Mouse (Mus musculus) gastrocnemius, adult 8-10 months (tissue): ENCODE results near the gene Cfap157. TPM values are rescaled to one million over a fixed set of nuclear protein-coding genes. Genes with fewer than 3 reads are reported as not detected.

ENCODE experiments used
- DNase-seq, 2 experiments: peaks; one replicate each; pipeline ENCODE4 v3.0.0; 2022; ENCODE audit warnings: low spot score in 2 of 2
- total RNA-seq, 4 experiments: library from RNA; stranded (reverse); gene quantifications; 2 replicates each; pipeline ENCODE4 v1.2.4; 2022

The Cfap157 gene
- total RNA-seq, 4 experiments from 2014 or later = not detected

GRCm38 (mm10) chr2:32781710-32782109 is 2.5 kb downstream of the Cfap157 start:
- DNase-seq = no peak

- no peak for DNase-seq
Observed at GRCm38 (mm10) chr2:32779714-32780113, 4.5 kb downstream of the Cfap157 start.

DNA sequence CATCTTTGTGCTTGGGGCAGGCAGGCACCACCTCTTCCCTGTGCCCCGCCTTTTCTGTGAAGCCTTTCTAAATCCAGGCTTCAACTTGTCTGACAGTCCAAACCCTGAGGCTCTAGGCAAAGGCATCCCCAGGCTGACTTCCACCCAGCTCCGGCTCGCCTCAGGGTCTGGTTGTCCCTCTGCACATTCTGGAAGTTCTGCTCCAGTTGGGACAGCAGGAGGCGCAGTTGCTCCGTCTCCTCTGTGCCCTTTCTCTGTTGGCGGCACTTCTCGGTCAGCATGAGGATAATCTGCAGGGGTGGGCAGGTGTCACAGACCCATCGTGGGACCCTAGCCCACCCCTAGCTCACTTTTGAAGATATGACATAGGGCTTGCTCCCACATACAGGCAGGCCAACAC is 5.1 kb downstream of the Cfap157 start:
- peak; percentile 44 to 48 for DNase-seq

DNA sequence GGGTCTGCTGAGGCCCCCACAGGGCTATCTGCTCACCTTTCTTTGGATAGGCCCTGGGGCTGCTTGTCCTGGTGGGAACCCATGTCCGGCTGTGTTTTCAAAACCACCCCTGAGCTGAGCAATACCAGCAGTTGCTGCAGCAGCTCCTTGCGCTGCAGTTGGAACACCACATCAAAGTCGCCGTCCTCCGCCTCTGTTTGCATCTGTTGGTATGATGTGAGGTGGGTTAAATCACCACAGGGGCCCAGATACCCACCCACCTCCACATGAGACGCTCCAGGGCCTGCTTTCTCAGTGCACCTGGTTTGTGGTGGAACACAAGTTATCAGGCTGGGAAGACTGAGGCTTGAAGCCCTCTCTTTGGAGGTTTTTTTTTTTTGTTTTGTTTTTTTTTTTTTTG is 6.1 kb downstream of the Cfap157 start:
- DNase-seq = no peak

- no peak for DNase-seq
Observed at GRCm38 (mm10) chr2:32776192-32776591, 8.0 kb downstream of the Cfap157 start.

DNA sequence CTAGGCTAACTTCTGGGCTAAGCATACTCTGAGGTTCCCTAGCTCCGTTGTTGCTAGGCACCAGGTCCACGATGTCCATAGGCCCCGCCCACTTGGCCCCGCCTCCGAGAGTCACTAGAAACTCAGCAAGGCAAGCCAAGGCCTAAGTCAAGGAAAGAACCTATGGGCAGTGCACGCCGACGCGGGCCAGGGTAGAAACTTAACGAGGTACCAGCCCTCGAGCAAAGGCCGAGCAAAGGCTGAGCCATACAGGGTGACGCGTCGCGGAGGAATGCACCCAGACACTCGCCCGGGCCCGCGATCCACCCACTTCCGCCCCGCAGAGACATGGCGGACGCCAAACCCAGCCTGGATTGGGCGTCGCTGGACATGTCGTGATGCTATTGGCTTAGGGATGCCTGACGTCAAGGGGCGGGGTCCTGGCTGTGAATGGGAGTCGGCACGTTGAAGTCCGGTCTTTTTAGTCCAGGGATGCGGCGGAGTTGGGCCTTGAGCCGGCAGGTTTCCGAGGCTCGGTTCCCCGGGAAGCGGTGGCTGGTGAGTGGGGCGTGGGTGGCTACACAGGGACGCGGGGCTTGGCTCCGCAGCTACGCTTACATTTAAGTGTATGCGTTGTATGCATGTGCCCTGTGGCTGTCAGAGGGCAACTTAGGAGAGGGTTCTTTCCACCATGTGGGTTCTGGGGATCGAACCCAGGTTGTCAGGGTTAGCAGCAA is 8.7 kb downstream of the Cfap157 start, which contains the start of the genes Ttc16 and Ptrh1:
TSS of gene Ttc16 (minus strand) at position 275 of the 716 bp plus-strand sequence.
TSS of gene Ptrh1 (plus strand) at position 428 of the 716 bp plus-strand sequence.
- peak; percentile 97 for DNase-seq

- no peak for DNase-seq
Observed at GRCm38 (mm10) chr2:32772626-32773279, 11.5 kb downstream of the Cfap157 start.

DNA sequence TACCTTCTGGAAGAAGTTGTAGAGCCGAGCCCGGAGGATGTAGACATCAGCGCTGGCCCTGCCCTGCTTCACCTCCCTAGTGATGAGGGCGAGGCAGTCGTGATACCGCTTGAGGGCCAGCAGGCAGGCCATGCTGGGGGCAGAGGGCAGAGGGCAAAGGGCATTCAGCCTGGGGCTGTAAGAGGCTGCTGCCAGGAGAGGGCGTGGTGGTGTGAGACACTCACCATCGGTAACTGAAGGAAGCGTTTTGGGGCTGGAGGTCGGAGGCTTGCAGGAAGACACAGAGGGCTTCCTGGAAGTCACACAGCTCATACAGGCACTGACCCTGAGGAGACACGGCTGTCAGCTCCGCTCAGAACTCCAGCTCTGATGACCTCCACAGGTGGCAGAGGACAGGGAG is 12.3 kb downstream of the Cfap157 start:
- DNase-seq = no peak

DNA sequence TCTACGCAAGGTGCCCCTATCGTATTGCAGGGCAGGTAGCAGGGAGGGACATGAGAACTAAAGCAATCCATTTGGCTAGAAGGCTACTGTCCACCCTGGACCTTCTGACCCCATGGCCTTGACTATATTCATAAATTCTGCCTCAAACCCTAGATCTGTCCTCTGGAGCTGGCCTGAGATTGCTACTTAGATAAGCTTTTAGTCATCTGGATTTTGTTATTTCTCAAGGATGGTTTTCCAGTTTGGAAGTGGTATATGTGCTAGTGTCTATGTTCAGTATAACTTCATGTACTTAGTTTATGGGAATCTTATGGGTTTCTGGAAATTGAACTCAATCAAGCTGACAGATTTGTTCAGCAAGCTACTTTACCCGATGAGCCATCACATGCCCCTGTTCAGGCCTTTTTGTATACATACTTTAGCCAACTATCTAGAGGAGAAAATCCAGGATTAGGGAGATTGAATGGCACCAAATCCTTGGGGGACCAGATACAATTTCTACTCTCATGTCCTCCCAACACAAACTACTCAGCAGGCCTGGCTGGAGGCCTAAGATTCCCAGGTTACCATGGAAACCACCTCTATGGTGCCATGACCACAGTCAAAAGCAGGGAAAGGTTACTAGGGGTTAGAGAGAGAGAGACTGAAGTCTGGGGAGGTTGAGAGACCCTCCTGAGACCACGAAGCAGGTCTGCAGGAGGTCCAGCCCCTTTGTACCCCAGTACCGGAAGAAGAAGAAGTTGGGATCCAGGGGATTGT is 14.7 kb downstream of the Cfap157 start:
- no peak for DNase-seq

DNA sequence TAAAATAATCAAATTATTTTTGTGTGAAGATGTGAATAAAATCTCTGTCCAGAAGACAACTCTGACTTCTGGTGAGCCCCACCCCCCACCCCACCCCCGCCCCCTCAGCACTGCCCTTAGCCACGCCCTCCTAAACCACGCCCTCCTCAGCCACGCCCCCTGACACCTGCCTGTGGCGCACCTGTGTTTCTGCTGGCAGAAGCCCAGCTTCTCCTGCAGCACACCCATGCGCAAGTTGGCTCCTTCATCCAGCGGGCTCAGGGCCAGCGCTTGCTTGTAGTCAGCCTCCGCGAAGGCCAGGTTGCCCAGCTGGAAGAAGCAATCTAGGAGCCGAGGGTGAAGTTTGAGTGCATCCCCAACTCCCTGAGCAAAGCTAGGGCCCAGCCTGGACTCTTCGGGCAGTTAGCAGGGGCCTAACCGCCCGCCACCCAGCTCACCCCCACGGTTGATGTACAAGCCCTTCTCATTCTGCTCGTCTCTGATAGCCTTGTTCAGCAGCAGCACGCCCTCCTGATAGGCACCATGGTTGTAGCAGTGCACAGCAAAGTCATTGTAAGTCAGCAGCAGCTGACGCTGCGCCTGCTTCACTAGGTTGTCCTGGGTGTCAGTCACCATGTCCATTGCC is 15.5 kb downstream of the Cfap157 start:
- DNase-seq = no peak

GRCm38 (mm10) chr2:32767241-32767640 is 17.0 kb downstream of the Cfap157 start:
- no peak for DNase-seq

GRCm38 (mm10) chr2:32763353-32763752 is 20.9 kb downstream of the Cfap157 start:
- DNase-seq = no peak

- no peak for DNase-seq
Observed at GRCm38 (mm10) chr2:32761859-32762258, 22.4 kb downstream of the Cfap157 start.

- DNase-seq = no peak
Observed at GRCm38 (mm10) chr2:32761361-32761760, 22.9 kb downstream of the Cfap157 start.

DNA sequence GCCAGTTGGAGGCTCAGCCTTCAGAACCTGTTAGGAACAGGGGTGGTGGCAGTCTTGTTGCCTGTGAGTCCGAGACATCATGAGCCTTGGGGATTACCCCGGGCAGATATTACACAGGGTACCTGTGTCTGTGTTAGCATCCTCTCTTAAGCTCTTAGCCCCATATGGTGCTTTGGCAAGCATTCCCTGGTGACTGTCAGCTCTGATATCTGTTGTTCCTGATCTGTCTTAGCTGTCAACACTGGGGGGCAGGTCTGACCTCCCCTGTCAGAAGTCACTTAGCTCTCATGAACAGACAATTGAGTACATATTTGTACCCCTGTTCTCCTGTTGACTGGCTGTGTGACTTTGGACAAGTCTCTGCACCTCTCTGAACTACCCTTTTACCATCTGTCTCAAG is 25.2 kb downstream of the Cfap157 start:
- no peak for DNase-seq

DNA sequence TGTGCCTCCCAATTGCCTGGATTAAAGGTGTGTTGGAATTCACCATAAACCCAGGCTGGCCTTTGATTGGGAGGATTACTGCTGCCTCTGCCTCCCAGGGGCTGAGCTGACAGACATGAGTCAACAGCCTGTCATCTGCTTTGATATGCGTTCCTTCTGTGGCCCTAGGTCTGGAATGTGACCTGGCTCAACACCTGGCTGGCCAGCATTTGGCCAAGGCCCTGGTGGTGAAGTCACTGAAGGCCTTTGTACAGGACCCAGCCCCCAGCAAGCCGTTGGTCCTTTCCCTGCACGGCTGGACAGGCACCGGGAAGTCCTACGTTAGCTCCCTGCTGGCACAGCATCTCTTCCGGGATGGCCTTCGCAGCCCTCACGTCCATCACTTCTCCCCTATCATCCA is 25.7 kb downstream of the Cfap157 start:
- no peak for DNase-seq

GRCm38 (mm10) chr2:32757056-32757845 is 27.0 kb downstream of the Cfap157 start, which contains the start of gene Tor2a:
Gene Tor2a, plus strand, starts transcription at chr2:32757234.
- peak; percentile 94 to 96 for DNase-seq

GRCm38 (mm10) chr2:32756674-32757055 is 27.6 kb downstream of the Cfap157 start:
- DNase-seq = no peak

GRCm38 (mm10) chr2:32752181-32752580 is 32.0 kb downstream of the Cfap157 start:
- no peak for DNase-seq

DNA sequence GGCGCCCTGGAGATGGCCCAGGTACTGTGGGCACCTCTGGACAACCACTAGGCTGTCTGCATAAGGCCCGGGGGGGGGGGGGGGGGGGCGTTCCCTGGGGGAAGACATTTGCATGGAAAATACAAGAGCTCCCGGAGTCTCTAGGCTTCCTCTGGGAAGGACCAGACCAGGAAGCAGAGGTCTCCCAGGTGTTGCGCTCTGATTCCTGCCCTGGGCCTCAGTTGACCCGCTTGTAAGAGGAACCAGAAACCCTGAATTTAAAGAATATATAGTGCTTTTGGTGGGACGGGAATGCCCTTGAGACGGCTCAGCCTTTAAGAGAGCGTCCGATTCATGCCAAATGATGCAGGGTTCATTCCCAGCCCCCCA is 32.6 kb downstream of the Cfap157 start:
- DNase-seq = no peak
